Mouse (Mus musculus): ENCODE results near the gene Fam171a1.

- TF ChIP-seq TAL1 (IDR thresholded peaks at IDR 0.05; ENCODE audit: low read length): no peak
- no peak for TF ChIP-seq GATA1 (IDR thresholded peaks at IDR 0.05; ENCODE audit: low read length)
Observed at GRCm38 (mm10) chr2:3206975-3207642, 93.1 kb downstream of the Fam171a1 start.
